Mouse (Mus musculus) C2C12 (cell line): ENCODE data around the gene Rbfox3. TPM values are rescaled to one million over a fixed set of nuclear protein-coding genes. Genes with fewer than 3 reads are reported as not detected.

Experiments
- H3K27me3 ChIP-seq: one replicate; pipeline ENCODE4 v1.6.1; 2011; ENCODE audit not compliant: control insufficient read depth, insufficient read depth, insufficient read length
- H3K36me3 ChIP-seq: one replicate; pipeline ENCODE4 v1.6.1; 2011; ENCODE audit not compliant: control insufficient read depth, insufficient read depth
- H3K4me3 ChIP-seq: one replicate; pipeline ENCODE4 v1.5.1; 2011; ENCODE audit warnings: mild to moderate bottlenecking, control low read depth; ENCODE audit not compliant: poor library complexity, insufficient read depth, severe bottlenecking
- H3K79me2 ChIP-seq: one replicate; pipeline ENCODE4 v1.6.1; 2011; ENCODE audit not compliant: control insufficient read depth, insufficient read depth
- H3K79me3 ChIP-seq: one replicate; pipeline ENCODE4 v1.6.1; 2011; ENCODE audit warnings: low read depth, control low read depth
- H3ac ChIP-seq: one replicate; pipeline ENCODE3; 2011; ENCODE audit warnings: low read depth; ENCODE audit not compliant: control insufficient read depth, insufficient read length
- CEBPB ChIP-seq: IDR thresholded peaks from one replicate; pipeline ENCODE4 v1.6.1; 2011; ENCODE audit warnings: low read depth, mild to moderate bottlenecking, control low read depth, moderate library complexity
- CTCF ChIP-seq: IDR thresholded peaks from one replicate; pipeline ENCODE4 v1.5.1; 2011; ENCODE audit not compliant: control insufficient read depth, insufficient read depth, insufficient read length
- FOSL1 ChIP-seq: IDR thresholded peaks from one replicate; pipeline ENCODE4 v1.8.0; 2011; ENCODE audit warnings: mild to moderate bottlenecking, low read length; ENCODE audit not compliant: poor library complexity, insufficient read depth, severe bottlenecking
- MAX ChIP-seq: IDR thresholded peaks from one replicate; pipeline ENCODE4 v1.6.1; 2011; ENCODE audit warnings: mild to moderate bottlenecking, control low read depth
- MYOD1 ChIP-seq: IDR thresholded peaks from one replicate; pipeline ENCODE4 v1.6.1; 2011; ENCODE audit warnings: low read depth; ENCODE audit not compliant: control insufficient read depth, insufficient read length
- MYOG ChIP-seq: IDR thresholded peaks from one replicate; pipeline ENCODE4 v1.6.1; 2011; ENCODE audit not compliant: control insufficient read depth, insufficient read length; ENCODE audit errors: extremely low read depth
- USF1 ChIP-seq: IDR thresholded peaks from one replicate; pipeline ENCODE4 v1.6.1; 2011; ENCODE audit warnings: low read depth, mild to moderate bottlenecking, control low read depth, moderate library complexity
- polyA plus RNA-seq: library from polyadenylated mRNA; unstranded; fragments of >200 nt; fragmentation: generic; extraction: Trizol; gene quantifications from one replicate; pipeline ENCODE4 v1.2.1, GENCODE M21; 2012; ENCODE audit warnings: missing spikeins

The Rbfox3 gene
- polyA plus RNA-seq, 1 experiment = not detected

DNA sequence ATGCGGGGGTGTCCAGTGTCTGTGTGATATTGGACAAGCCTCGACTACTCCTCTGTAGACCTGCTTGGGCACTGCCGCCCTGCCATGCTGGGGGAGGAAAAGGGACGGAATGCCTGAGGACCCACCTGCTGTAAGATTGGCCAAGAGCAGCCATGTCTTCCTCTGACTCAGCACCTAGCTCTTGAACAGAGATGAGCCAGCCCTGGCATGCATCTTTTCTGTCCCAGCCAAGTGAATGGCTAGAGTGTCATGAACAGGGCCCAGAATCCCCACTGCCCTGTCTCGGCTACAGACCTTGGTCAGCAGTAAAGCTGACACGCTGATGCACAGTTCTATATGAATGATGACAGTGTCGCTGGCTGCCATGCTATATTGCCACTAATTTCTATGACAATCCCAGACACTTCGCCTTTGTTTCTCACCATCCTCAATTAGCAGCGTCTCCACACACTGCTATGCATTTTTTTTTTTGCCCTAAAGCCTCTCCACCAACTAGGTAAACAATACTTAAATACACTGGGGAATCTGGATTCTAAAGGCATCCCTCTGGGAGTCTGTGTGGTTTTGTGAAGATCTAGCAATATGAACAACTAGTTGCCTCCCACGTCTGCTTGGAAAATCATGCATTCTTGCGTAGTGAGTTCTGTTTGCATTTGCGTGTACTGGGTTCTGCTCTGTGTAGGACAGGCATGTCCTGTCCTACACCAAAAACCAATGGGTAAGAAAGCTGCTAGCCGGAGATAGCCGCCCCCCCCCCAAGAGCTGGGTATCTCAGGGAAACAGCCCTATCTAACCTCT is 257.7 kb downstream of the Rbfox3 start:
- TF ChIP-seq MAX (no peak), FOSL1 (no peak), USF1 (no peak), CEBPB (no peak), MYOG (no peak), CTCF (no peak)

DNA sequence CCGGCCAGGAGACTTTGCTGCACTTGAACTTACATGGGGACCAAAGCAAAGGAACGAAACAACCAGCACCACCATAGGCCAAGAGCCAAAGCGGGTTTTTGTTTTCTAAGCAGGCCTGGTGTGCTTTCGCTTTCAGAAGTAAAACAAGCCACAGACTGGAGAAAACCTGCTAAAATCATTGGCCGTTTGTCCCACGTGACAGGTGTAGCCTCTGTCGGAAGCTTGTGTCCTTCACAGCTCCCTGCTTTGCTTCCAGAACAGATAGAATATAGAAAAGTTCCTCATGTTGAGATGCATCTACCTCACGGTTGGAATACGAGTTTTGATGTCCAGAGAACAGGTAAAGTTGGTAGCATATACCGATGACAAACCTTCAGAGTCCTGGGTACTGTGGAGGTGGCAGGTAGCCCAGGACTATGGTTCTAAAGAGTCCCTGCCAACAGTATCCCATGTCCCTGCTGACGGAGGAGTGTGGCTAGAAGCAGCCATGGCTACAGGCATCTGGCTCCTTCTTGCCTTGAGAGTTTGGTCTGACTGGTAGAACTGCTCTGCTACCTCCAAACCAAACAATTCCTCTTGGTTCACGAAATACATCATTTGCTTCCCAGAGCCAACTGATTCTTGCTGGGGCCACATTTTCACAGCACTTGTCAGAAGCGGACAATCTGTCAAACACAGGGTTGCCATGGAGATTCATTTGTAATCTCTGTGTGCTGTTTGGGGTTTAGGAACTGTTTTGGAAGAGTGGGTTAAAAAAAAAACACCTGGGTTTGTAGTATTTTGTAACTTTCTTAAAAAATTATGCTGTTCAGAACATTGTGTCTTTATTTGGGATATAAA is 258.8 kb downstream of the Rbfox3 start:
- no peaks in the 10 kb centered on the region for H3K36me3 ChIP-seq
- no peaks in the 10 kb centered on the region for H3K79me2 ChIP-seq
- H3K4me3 ChIP-seq = no peak overlapping the region
- peaks cover 84% of the 10 kb centered on the region for H3K27me3 ChIP-seq
- H3ac ChIP-seq = no peak overlapping the region
- H3K79me3 ChIP-seq = no peaks in the 10 kb centered on the region
- no peak for TF ChIP-seq CTCF
- no peak for TF ChIP-seq FOSL1
- TF ChIP-seq USF1 = no peak
- TF ChIP-seq MYOD1 = no peak

More for the DNA sequence above, 257.7 kb downstream of the Rbfox3 start:
- H3K27me3 ChIP-seq = peaks cover 86% of the 10 kb centered on the region
- H3ac ChIP-seq = no peak overlapping the region
- no peaks in the 10 kb centered on the region for H3K79me2 ChIP-seq
- H3K79me3 ChIP-seq = no peaks in the 10 kb centered on the region
- H3K36me3 ChIP-seq = no peaks in the 10 kb centered on the region
- H3K4me3 ChIP-seq = no peak overlapping the region

DNA sequence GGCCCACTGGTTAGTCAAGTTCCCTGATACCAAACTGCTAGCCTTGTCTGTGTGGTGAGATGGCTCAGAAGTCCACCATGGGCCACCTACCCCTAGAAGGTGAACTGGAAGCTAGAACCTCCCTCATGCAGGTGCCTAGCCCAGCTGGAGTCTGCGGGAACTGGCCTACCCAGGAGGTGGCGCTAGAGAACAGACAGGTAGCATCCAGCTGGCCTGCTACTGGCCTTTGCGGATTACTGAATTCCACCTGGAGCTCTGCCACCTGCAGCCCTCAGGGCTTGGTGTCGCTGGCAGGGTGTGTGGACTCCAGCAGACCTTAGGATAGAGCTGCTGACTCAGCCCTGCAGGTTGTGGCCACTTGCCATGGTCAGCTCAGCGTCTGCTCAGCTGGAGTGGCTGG is 263.0 kb downstream of the Rbfox3 start:
- Histone ChIP-seq H3K27me3 (peaks cover 81% of the 10 kb centered on the region), H3ac (no peak overlapping the region), H3K79me2 (no peaks in the 10 kb centered on the region), H3K36me3 (no peaks in the 10 kb centered on the region), H3K79me3 (no peaks in the 10 kb centered on the region), H3K4me3 (no peak overlapping the region)
- TF ChIP-seq MAX = no peak
- peak; percentile 55 for TF ChIP-seq CTCF
- TF ChIP-seq FOSL1 = no peak
- TF ChIP-seq MYOD1 = no peak

DNA sequence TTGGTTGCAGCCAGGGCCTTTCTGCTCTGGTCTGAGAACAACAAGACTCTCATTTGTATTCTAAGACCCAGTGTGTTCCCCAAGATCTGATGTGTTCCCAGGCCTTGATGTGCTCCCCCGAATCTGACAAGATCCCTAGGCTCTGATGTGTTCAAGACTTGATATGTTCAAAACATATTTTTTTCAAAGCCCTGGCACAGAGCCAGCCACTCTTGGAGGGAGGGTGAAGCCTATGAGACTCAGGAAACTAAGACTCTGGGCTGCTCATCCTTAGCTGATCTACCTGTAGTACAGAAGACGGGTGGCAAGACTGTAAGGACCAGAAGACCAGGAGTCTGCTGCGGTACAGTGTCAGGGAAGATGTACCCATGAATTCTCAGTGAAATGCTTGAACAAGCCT is 264.5 kb downstream of the Rbfox3 start:
- no peak overlapping the region for H3ac ChIP-seq
- TF ChIP-seq CTCF (no peak), MYOG (no peak), MAX (no peak), USF1 (no peak), CEBPB (no peak), MYOD1 (no peak), FOSL1 (no peak)
- no peaks in the 10 kb centered on the region for H3K79me2 ChIP-seq
- no peak overlapping the region for H3K4me3 ChIP-seq
- H3K79me3 ChIP-seq = no peaks in the 10 kb centered on the region
- peaks cover 77% of the 10 kb centered on the region for H3K27me3 ChIP-seq
- no peaks in the 10 kb centered on the region for H3K36me3 ChIP-seq

DNA sequence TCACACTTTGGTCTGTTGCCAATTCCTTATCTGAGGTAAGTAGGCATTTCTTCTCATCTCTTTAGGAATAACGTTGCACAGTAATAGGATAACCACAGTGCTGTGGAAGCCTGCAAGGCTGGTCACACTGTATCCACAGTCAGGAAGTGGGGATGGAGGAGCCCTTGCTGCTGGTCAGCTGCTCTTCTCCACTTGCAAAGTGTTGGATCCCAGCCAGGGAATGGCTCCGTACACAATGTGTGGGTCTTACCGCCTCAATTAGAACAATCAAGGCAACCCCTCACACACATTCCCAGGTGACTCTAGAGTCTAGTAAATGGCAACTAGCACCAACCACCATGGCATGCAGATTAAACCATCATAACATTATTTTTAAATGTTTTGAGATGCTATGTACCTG is 266.2 kb downstream of the Rbfox3 start:
- no peaks in the 10 kb centered on the region for H3K79me3 ChIP-seq
- peaks cover 60% of the 10 kb centered on the region for H3K27me3 ChIP-seq
- no peak overlapping the region for H3ac ChIP-seq
- H3K79me2 ChIP-seq = no peaks in the 10 kb centered on the region
- no peak overlapping the region for H3K4me3 ChIP-seq
- H3K36me3 ChIP-seq = no peaks in the 10 kb centered on the region
- TF ChIP-seq CEBPB (no peak), MYOG (no peak), MAX (no peak), USF1 (no peak), CTCF (no peak), FOSL1 (no peak), MYOD1 (no peak)
